Mouse (Mus musculus) monocyte, adult 2 months (primary cell): ENCODE measurements around the gene Rab8b.
"Not testable (repeated sequence)": the region's sequence is repeated elsewhere in the genome, so short reads cannot be mapped to it uniquely, and the experiment has no call there.

ENCODE experiments used
- DNase-seq, 2 experiments: peaks; one replicate each; pipeline ENCODE4 v3.0.0; 2022; ENCODE audit warnings: low spot score in 2 of 2, low read depth in 1 of 2

Gene Rab8b

DNA sequence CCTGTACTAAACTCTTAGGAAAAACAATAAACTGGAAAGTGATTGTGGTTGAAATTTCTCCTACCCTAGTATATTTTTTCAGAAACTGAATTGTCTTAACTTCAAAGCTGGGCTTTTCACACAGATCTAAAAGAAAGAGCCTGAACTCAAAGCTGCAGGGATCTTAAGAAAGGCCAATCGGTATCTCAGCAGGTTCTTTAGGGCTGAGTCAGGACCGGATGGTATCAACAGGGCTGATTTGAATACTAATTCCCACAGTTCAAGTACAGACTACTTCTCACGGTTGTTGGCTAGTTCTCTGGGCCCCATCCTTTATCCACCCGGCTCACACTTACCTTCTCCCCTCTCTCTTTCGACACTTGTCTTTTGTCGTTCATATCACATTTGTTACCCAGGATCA lies 66.9 kb downstream of the Rab8b start:
- no peak for DNase-seq

DNA sequence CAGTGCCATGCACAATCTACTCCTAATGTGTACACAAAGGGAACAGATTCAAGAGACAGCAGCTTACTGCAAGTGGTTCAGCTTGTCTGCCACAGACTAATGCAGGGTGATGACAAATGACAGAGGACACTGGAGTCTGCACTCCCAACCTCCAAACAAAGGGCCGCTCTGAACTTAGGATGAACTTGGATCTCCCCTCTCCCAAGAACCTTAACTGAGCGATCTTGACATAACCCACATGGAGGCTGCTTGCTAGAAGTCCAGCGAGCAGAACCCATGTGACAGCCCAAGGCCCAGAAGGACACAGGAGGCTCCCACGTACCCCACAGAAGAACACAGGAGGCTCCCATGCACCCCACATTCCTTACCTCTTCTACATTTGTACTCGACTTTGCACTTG lies 68.5 kb downstream of the Rab8b start:
- no peak for DNase-seq

DNA sequence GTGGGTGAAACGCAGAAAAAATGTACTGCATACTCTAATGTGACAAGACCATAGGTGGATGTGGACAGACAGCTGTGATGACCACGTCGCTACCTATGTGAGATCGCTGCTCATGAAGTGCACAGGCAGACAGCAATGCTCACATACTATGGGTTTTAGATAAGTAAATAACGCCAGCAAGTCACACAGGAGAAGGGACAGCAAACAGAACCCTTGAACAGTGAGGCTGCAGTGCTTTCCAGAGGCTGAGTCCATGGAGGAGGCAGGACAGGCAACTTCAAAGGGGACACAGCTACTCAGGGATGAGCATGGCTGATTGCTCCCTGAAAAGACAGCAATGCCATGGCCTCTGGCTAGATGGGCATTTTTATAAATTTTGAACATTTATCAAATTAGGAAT lies 72.7 kb downstream of the Rab8b start:
- no peak for DNase-seq

DNA sequence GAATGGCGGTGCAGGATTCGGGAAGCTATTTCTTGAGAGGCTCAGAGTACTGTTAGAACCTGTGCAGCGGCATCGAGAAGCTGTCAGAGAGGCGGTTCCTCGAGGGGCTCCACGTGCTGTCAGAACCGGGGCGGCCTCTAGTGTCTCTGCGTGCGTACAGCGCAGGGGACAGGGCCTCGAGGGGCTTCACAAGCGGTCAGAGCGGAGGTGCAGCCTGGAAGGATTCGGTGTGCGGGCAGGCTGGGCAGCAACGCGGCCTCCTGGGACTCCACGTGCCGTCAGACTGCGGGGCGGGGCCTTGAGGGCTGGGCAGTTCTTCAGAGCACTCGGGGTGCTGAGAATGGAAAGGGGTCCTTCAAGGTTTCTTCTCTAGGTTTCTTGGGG lies 84.4 kb downstream of the Rab8b start:
- no peak for DNase-seq

DNA sequence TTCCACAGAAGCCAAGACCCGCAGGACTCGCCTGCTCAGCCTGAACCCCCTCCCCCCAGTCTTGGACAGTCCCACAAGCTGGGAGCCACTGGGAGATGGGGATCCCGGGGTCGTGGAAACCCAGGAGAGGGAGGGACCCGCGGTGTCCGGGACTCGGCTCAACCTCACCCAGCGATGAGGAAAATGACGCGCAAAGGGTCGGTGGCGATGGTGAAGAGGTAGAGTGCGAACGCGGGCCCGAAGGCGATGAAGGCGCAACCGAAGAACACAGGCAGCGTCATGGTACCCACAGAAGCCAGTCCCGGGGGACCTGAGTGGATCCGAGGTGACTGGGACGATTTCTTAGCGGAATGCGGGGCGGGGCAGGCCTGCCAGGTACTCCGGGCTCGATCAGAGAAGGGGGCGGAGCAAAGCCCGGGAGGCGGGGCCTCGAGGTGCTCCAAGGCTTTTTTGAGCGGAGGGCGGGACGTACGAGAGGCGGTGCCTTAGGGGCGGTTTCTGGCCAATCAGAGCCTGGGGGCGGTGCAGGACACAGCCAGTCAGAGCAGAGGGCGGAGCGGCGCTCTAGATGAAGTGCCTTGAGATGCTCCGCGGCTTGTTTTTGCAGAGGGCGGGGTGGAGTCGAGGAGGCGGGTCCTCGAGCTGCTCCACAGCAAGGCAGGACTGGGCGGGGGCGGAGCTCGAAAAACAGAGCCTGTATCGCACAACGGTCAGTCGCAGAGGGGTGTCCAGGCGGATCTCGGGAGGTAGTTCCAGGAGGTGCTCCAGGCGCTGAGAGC lies 85.0 kb downstream of the Rab8b start, which contains the start of gene Aph1c:
Gene Aph1c (minus strand): TSS at position 409 of the 779 bp plus-strand sequence.
- peak; percentile 97 to 98 for DNase-seq

DNA sequence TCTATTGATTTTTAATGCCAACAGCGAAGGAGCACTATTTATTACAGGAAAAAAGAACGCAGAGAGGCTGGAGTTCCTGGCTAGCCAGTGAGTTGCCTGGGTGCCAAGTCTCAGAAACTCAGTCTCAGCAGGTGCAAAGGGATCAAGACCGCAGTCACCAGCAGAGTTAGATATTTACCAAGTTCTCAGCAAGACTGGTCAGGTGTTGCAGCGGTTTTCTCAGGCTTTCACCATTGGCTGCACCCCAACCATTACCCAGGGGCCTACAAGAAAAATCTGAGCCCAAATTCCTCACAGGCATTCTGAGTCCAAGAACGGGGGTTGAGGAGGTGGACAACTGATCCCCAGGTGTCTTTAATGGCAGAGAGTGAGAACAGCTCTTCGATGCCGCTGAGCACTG lies 85.6 kb downstream of the Rab8b start:
- no peak for DNase-seq

DNA sequence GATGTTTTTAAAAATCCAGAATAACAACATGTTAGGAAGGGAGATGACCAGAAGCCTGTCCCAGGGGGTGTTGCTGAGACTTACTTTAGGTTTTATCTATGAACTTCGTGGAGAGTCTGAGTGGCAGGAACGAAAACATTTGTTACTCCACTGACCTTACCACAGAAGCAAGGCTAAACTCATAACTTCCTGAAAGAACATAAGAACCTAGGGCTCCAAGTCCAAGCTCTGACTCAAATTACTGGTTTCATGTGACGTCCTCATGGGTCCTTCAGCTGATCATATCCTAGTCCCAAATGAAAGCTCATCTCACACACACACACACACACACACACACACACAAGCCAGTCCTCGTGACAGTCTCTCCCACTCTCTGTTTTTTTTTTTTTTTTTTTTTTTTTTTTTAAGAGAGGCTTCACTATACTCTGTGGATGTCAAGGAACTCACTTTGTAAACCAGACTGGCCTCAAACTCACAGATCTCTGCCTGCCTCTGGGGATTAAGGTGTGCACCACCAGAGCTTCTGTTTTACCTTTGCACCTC lies 87.0 kb downstream of the Rab8b start:
- DNase-seq: peak in 1 of 2 experiments; percentile 48

DNA sequence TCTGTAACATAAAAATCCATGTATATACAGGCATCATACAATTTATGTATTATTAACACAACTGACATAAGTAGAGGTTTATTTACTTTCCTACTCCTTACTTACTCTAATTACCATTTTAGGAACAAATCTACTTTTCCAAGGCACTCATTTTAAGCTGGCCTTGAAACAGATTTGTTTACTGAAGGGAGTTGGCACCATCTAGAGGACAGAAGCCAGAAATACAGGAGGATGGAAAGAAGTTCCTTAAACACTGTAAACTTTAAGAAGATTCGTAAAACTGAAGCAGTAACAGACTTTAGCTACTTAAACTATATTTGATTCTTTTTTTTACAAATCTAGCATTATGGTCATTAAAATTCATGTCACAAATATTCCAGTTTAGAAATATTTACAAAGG lies 93.5 kb downstream of the Rab8b start:
- DNase-seq: no peak

DNA sequence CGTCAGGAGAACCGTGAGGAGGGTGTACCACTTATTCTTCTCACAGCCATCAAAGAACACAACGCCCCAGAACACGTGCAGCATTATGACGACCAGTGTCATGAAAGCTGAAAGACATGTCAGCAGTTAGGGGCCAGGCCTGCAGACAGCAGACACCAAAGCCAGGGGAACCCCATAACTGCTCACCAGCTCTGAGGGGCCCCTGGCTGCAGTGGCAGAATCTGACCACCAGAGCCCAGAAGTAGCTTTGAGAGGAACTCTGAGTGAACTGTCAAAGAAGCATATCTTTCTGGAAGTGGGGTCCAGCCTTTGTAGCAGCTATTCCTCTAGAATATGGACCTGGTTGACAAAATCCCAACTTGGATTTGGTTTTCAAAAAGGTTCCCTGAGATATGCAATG lies 97.2 kb downstream of the Rab8b start:
- DNase-seq: not testable (repeated sequence)

DNA sequence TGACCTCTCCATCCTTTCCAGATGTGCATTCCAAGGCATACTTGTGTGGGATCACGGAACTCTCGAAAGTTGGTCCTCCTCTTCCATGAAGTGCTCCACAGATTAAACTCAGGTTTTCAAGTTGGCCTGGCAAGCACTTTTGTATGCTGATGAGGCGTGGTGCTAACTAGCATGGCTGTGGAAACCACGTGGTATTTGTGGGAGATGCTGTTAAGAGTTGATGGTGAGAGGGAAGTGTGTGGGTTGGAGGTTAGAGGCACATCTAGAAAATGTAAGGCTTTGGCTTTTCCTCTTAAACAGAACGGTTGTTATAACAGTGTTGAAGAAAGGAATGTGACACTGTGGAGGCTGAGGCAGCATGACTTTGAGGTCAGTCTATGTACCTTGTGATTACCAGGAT lies 98.5 kb downstream of the Rab8b start:
- DNase-seq: no peak

DNA sequence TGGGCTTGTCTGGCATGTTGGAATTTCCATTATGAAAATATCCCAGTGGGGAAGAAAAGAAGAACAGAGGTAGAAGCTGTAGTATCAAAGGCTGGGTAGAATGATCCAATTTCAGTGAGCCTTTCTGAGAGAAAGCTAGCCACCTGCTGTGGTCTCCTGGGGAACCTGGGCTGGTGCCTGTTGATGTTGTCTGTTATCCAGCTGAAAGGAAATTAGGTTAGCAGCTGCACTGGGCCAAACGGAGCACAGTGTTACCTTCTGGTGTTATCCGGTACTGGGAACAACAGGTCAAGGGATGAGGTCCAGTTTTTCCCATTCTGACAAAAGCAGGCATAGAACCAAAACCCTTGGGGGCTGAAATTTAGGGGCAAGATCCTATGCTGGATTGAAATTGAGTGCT lies 106.1 kb downstream of the Rab8b start:
- DNase-seq: no peak

DNA sequence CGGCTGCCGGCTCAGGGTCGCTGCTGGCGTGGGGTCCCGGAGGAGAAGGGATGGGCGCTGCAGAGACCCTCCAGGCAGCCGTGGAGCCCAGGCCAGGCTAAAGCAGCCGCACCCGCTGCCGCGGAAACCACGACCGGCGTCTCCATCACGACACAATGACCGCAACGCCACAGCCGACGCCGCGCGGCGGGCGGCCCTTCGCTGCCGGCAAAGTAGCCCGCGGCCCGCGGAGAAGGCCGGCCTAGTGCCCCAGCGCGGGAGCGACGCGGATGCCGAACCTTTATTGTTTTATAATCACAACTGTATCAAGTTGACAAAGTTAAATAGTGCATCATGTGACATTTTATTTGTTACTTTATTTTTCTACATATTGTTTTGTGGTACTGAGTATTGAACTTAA lies 113.5 kb downstream of the Rab8b start:
- not testable (repeated sequence) for DNase-seq

DNA sequence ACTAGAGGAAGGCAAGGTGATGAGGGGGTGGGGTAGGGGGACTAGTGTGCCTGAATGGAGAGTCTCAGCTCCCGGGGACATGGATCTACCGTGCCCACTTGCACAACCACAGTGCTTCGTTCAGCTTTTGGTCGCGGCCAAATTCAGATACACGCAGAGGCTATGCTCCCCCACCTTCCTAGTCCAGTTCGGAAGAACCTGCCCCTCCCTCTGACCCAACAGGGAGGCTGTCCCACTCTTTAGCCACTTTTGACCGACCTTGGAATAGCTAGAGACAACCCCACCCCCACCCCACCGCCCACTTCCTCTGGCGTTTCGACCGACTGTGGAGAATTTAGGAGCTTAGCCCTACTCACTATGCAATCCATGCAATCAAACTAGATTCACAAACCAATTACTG lies 117.5 kb downstream of the Rab8b start:
- no peak for DNase-seq

DNA sequence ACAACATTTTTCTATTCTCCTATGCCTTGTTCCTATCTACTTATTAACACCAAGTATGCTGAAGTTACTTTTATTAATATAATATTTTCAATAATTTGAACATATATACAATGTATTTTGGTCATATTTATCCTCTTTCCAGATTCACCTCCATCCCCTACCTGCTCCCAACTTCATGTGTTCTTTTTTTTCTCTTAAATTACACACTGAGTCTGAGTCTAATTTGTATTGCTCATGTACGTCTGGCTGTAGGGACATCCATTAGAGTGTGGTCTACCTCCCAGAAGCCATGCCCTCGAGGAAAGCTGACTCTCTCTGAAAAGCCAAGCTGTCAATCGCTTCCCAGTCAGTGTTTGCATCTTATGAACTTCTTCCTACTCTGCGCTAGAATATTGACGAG lies 122.7 kb downstream of the Rab8b start, which contains the start of gene Gm10647:
Gene Gm10647 (plus strand): TSS at position 301 of the 400 bp plus-strand sequence.
- DNase-seq: no peak

DNA sequence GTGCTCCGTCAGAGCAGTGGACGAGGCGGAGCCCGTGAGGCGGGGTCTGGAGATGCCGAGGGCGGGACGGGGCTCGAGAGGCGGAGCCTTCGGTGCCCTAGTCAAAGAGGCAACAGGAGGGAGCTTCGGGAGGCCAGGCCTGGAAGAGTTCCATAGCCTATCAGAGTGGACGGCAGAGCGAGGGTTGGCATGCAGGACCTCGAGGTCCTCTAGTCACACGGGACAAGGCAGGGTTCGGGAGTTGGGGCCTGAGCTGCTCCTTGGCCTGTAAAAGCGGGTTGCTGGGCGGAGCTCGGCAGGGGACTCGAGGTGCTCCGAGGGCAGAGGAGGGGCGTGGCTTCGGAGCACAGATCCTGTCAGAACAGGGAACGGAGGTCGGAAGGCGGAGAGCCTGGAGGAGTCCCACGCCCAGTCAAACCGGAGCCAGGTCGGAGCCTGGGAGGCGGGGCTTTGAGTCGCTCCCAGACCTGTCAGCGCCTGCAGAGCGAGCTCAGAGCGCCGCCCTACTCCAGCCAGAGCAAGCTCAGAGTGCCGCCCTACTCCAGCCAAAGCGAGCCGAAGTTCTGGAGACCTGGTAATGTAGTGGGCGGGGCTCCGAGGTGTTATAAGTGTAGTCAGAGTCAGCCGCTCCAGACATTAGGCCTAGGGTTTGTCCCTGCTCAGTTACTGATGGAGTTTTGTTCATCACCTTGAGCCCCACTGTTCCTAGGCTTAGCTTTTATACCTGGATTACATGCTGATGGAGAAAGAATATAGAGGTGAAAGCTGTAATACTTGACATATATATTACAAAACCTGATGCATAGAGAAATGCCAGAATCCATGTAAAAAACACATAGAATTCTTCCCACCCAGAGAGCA lies 123.8 kb downstream of the Rab8b start, which contains the start of gene Aph1b:
Gene Aph1b (minus strand): TSS at position 27 of the 861 bp plus-strand sequence.
- peak; percentile 82 to 94 for DNase-seq

DNA sequence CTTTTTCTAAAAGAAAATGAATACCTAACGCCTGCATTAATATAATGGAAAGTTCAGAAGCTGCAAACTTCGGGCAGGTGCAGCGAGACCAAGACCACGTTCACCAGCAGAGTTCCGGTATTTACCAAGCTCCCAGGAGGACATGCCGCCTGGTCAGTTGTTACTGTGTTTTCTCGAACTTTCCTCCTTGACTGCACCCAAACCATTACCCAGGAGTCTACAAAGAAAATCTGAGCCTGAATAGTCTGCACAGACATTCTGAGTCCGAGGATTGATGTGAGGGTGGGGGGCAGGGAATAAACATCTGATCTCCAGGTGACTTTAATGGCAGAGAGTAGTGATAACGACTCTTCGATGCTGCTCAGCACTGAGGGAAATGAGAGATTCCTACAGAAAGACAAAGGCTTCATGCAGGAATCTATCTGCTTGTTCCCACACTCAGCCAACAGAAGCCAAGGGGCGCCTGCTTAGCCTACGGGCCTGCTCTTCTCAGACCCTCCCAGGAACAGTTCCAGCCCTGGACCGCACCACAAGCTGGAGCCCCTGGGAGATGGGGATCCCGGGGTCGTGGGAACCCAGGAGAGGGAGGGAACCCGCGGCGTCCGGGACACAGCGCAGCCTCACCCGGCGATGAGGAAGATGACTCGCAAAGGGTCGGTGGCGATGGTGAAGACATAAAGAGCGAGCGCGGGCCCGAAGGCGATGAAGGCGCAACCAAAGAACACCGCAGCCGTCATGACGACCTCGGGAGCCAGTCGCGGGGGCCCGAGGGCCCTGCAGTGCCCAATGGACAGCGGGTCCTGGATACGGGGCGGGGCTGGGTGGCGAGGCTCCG lies 124.6 kb downstream of the Rab8b start:
- DNase-seq: no peak
